Mouse (Mus musculus): Measurements from ENCODE around the gene Dct. TPM values are rescaled to one million over a fixed set of nuclear protein-coding genes. Genes with fewer than 3 reads are reported as not detected.
A peak's percentile ranks its signal among the peaks of the same experiment; 100 is the strongest.

Gene Dct
- not detected in 2 replicates for polyA plus RNA-seq (2012; ENCODE audit: insufficient read depth, insufficient read length, missing spikeins)

DNA sequence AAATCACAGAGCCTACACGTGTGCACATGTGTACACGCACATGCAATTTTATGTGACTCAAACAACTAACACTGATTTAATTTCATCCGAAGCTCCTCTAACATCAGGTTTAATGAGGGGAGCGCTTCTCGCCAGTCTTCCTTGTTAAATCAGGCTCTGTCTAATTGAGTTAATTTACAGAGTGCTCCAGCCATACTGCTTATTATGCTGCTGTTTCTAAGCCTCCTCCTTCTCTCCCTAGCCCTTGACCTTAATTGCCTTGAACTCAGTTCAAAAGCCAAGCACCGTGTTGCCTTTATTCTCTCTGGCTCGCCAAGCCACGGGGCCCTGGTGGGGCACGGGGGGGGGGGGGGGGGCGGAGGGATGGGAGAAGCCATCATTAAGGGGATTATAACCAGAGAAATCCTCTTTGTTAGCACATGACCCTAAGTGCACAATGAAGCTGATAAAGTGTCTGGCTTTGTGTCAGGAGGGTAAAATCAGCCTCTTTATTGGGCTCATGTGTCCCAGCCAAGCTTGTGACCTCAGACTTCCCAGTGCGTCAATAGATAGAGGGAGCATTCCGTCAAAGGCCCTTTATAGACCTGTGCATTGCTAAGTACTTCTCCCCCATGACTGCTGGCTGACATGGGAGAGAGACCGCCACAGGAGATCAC, at the start of gene Dct:
Gene Dct, minus strand, starts transcription at position 270 of the 656 bp plus-strand sequence.
- Histone ChIP-seq H3K4me3 (ENCODE audit: insufficient read depth, low read length) (no peak within 1 kb of the TSS), H3K27ac (ENCODE audit: insufficient read depth, low read depth, low read length) (no peak within 1 kb of the TSS), H3K4me1 (ENCODE audit: control insufficient read depth, insufficient read depth, low read length) (peaks cover 3% of the 10 kb centered on the region)
- no peak for TF ChIP-seq CTCF (IDR thresholded peaks at IDR 0.05; ENCODE audit: low read depth, low read length)
- TF ChIP-seq POLR2A (IDR thresholded peaks at IDR 0.05; ENCODE audit: borderline replicate concordance, low read depth, low read length): no peak

- TF ChIP-seq POLR2A (IDR thresholded peaks at IDR 0.05; ENCODE audit: borderline replicate concordance, low read depth, low read length): no peak
- TF ChIP-seq CTCF (IDR thresholded peaks at IDR 0.05; ENCODE audit: low read depth, low read length): no peak
- no peak overlapping the region for H3K27ac ChIP-seq (ENCODE audit: insufficient read depth, low read depth, low read length)
- H3K4me3 ChIP-seq (ENCODE audit: insufficient read depth, low read length): no peak overlapping the region
Observed at GRCm38 (mm10) chr14:118101227-118101990, 49.4 kb upstream of the Dct start.

DNA sequence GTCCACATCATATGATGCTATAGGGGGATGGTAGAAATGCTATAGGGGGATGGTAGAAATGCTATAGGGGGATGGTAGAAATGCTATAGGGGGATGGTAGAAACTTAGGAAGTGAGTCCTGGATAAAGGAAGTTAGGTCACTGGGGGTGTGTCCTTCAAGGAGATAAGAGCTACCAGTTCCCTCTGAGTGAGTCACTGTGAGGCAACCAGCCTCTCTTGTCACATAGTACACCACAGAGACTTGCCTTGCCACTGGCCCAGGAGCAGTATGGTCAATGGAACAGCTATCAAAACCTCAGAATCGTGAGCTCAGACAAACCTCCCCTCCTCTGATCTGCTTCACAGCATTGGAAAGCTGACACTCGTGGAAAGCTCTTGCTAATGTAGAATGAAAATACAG, 46.2 kb upstream of the Dct start:
- TF ChIP-seq POLR2A (IDR thresholded peaks at IDR 0.05; ENCODE audit: borderline replicate concordance, low read depth, low read length) (no peak), CTCF (IDR thresholded peaks at IDR 0.05; ENCODE audit: low read depth, low read length) (no peak)
- H3K4me1 ChIP-seq (ENCODE audit: control insufficient read depth, insufficient read depth, low read length): peaks cover 2% of the 10 kb centered on the region; the same call in 1 of the 2 replicates
- H3K4me3 ChIP-seq (ENCODE audit: insufficient read depth, low read length): no peak overlapping the region
- H3K27ac ChIP-seq (ENCODE audit: insufficient read depth, low read depth, low read length): no peak overlapping the region

More at GRCm38 (mm10) chr14:118101227-118101990, 49.4 kb upstream of the Dct start:
- peaks cover 2% of the 10 kb centered on the region; the same call in 1 of the 2 replicates for H3K4me1 ChIP-seq (ENCODE audit: control insufficient read depth, insufficient read depth, low read length)

DNA sequence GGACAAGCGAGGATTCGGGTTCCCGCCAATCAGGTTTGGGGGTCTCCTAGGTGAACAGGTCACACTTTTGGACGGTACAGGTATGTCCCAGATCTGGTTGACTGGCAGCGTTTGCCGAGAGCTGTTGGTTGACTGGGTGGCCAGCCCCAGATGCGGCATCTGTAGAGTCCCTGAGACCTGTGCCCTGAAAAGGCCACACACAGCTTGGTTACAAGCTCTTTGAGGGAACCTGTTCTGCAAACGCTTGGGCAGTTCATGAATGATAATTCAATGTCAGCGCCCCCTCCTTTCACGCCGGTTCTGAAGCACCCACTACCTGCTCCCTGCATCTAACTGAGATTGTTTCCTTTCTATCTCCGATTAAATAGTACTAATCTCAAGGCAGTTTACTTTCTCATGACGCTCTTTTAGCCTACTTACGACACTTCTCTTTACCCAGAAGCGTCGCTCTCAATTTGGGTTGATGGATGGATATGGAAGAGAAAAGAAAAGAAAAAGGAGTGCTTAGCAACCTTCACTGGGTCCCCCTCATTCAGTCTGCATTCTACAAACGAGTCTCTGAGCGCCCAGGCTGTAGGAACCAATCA, 37.9 kb upstream of the Dct start:
- Histone ChIP-seq H3K4me1 (ENCODE audit: control insufficient read depth, insufficient read depth, low read length) (peaks cover 4% of the 10 kb centered on the region; the same call in 1 of the 2 replicates), H3K27ac (ENCODE audit: insufficient read depth, low read depth, low read length) (peak overlapping the region; percentile 41; the same call in 1 of the 2 replicates), H3K4me3 (ENCODE audit: insufficient read depth, low read length) (peak overlapping the region; percentile 84)
- TF ChIP-seq POLR2A (IDR thresholded peaks at IDR 0.05; ENCODE audit: borderline replicate concordance, low read depth, low read length) (no peak), CTCF (IDR thresholded peaks at IDR 0.05; ENCODE audit: low read depth, low read length) (no peak)

- peaks cover 4% of the 10 kb centered on the region; the same call in 1 of the 2 replicates for H3K4me1 ChIP-seq (ENCODE audit: control insufficient read depth, insufficient read depth, low read length)
- H3K4me3 ChIP-seq (ENCODE audit: insufficient read depth, low read length): peak overlapping the region; percentile 84
- peak overlapping the region; percentile 67 for H3K27ac ChIP-seq (ENCODE audit: insufficient read depth, low read depth, low read length)
- TF ChIP-seq CTCF (IDR thresholded peaks at IDR 0.05; ENCODE audit: low read depth, low read length) (no peak), POLR2A (IDR thresholded peaks at IDR 0.05; ENCODE audit: borderline replicate concordance, low read depth, low read length) (no peak)
Observed at GRCm38 (mm10) chr14:118089215-118089805, 37.3 kb upstream of the Dct start.

DNA sequence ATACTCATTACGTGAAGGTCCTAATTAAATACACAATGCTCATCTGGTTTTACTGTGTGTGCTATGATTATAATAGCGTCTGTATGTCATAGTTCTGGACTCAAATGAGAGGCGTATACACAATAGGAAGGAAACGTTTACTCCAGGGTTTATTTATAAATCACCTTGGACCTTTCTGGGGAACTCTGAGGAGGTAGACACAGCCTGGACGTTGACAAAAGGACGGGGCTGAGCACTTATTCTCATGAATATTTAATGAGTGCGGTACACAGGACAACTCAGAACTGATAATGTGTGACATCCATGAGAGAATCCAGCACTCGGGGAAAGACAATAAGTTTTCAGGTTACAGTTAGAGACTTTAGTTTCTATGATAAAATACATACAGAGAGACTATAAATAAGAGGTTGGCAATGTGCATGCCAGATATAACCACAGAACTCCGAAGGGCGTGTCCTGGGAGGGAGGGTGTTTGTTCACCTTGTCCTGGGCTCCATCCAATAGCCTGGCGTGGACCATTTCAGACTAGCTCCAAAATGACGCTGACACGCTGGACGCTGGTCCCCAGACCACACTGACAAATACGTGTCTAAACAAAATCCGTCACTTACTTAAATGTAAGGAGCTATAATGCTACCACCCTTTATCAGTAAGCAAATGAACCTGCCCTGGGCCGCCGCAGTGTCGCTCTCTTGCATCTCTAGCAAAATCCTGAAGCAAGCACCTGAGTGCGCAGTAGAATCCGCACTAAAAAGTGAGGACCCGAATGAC, 36.6 kb upstream of the Dct start:
- peak overlapping the region; percentile 67 for H3K27ac ChIP-seq (ENCODE audit: insufficient read depth, low read depth, low read length)
- H3K4me3 ChIP-seq (ENCODE audit: insufficient read depth, low read length): peak overlapping the region; percentile 84
- TF ChIP-seq POLR2A (IDR thresholded peaks at IDR 0.05; ENCODE audit: borderline replicate concordance, low read depth, low read length): no peak
- no peak for TF ChIP-seq CTCF (IDR thresholded peaks at IDR 0.05; ENCODE audit: low read depth, low read length)
- H3K4me1 ChIP-seq (ENCODE audit: control insufficient read depth, insufficient read depth, low read length): peaks cover 4% of the 10 kb centered on the region; the same call in 1 of the 2 replicates

DNA sequence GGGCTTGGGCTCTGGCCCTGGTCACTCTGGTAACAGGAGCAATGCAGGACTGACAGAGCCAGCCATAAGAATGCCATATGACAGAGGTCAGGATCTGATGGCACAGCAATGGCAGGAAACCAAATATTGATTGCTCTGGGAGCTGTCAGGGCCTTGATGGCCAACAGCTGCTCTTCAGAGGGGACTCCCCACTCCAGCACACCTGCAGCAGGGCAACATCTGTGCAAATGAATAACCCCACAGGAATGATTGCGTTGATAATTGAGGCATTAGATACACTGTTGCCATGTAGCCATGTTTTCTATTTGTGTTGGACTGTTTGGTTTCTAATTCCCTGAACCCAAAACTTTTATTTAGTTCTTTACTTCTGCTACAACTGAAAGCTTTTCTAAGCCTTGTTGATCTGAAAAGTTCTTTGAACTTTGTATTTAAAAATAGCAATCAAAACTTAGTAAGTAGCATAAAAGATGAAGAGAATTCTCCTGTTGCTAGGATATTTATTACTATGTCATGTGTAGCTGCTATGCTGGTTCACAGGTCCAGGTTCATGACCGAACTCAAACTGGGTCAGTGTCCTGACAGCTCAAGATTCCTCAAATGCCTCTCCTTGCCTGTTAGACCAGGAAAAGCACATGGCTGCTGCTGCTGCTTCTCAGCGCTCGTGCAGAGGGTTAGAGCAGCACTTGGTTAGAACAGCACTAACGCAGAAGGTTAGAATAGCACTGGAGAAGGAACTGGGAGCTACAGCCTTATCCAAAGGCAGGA, 34.4 kb upstream of the Dct start:
- no peak overlapping the region for H3K4me3 ChIP-seq (ENCODE audit: insufficient read depth, low read length)
- H3K4me1 ChIP-seq (ENCODE audit: control insufficient read depth, insufficient read depth, low read length): peaks cover 4% of the 10 kb centered on the region; the same call in 1 of the 2 replicates
- TF ChIP-seq POLR2A (IDR thresholded peaks at IDR 0.05; ENCODE audit: borderline replicate concordance, low read depth, low read length) (no peak), CTCF (IDR thresholded peaks at IDR 0.05; ENCODE audit: low read depth, low read length) (no peak)
- H3K27ac ChIP-seq (ENCODE audit: insufficient read depth, low read depth, low read length): no peak overlapping the region

DNA sequence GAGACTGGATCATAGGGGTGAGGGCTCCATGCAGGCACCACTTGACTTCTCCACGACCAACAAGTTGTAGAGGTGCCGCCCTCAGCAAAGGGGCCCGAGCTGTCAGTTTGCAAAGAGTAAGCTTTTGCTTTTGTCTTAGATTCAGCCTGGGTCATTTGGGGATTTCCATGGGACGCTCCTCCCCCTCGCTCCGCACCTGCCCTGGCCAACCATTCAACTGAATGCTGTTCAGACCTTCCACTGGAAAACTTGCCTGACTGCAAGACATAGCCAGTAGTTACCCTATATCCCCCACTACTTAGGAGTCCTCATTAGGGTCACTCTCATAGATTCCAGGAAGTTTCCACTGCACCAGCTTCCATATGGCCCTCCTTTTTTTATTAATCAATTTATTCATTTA, 31.8 kb upstream of the Dct start:
- Histone ChIP-seq H3K27ac (ENCODE audit: insufficient read depth, low read depth, low read length) (no peak overlapping the region), H3K4me3 (ENCODE audit: insufficient read depth, low read length) (no peak overlapping the region), H3K4me1 (ENCODE audit: control insufficient read depth, insufficient read depth, low read length) (no peaks in the 10 kb centered on the region)
- TF ChIP-seq CTCF (IDR thresholded peaks at IDR 0.05; ENCODE audit: low read depth, low read length): no peak

Data from bone marrow macrophage, adult 2 months (primary cell).